Mouse (Mus musculus) hindbrain, embryonic 12.5 days (tissue): ENCODE measurements around the gene Ap5z1. TPM values are rescaled to one million over a fixed set of nuclear protein-coding genes. Genes with fewer than 3 reads are reported as not detected.

Source experiments
- ATAC-seq: fragments of 200-750 bp; cut with Nextera tagmentation; 2 replicates; pipeline ENCODE4 v1.8.0; 2017; ENCODE audit warnings: moderate TSS enrichment; ENCODE audit not compliant: low FRiP score
- H3K27ac ChIP-seq: fragments of 300-500 bp; sonication (generic); 2 replicates; pipeline ENCODE4 v1.5.1; 2016; ENCODE audit warnings: mild to moderate bottlenecking
- H3K27me3 ChIP-seq: fragments of 300-500 bp; sonication (generic); 2 replicates; pipeline ENCODE4 v1.6.1; 2016; ENCODE audit warnings: mild to moderate bottlenecking
- H3K36me3 ChIP-seq: fragments of 300-500 bp; sonication (generic); 2 replicates; pipeline ENCODE4 v1.6.1; 2016; ENCODE audit warnings: mild to moderate bottlenecking
- H3K4me1 ChIP-seq: fragments of 300-500 bp; sonication (generic); 2 replicates; pipeline ENCODE4 v1.6.1; 2016
- H3K4me2 ChIP-seq: fragments of 300-500 bp; sonication (generic); replicated peaks from 2 replicates; pipeline ENCODE4 v1.6.1; 2016; ENCODE audit warnings: mild to moderate bottlenecking
- H3K4me3 ChIP-seq: fragments of 300-500 bp; sonication (generic); 2 replicates; pipeline ENCODE4 v1.5.1; 2016; ENCODE audit warnings: mild to moderate bottlenecking
- H3K9ac ChIP-seq: fragments of 300-500 bp; sonication (generic); 2 replicates; pipeline ENCODE4 v1.6.1; 2016; ENCODE audit warnings: mild to moderate bottlenecking, moderate library complexity
- H3K9me3 ChIP-seq: fragments of 300-500 bp; sonication (generic); replicated peaks from 2 replicates; pipeline ENCODE4 v1.6.1; 2016; ENCODE audit warnings: mild to moderate bottlenecking
- WGBS: fragments of 180-500 bp; shearing (Covaris S2); methylation state at CpG from one replicate; pipeline ENCODE4 v1.1.7; 2016; 5-methylcytosine and 5-hydroxymethylcytosine counted together
- polyA plus RNA-seq: library from polyadenylated mRNA; unstranded; fragments of >200 nt; fragmentation: Nextera tagmentation; extraction: Ambion mirVana; gene quantifications from 2 replicates; pipeline ENCODE4 v1.2.1, GENCODE M21; 2016

Ap5z1 gene
- 14.9 and 15.6 TPM in 2 replicates for polyA plus RNA-seq

DNA sequence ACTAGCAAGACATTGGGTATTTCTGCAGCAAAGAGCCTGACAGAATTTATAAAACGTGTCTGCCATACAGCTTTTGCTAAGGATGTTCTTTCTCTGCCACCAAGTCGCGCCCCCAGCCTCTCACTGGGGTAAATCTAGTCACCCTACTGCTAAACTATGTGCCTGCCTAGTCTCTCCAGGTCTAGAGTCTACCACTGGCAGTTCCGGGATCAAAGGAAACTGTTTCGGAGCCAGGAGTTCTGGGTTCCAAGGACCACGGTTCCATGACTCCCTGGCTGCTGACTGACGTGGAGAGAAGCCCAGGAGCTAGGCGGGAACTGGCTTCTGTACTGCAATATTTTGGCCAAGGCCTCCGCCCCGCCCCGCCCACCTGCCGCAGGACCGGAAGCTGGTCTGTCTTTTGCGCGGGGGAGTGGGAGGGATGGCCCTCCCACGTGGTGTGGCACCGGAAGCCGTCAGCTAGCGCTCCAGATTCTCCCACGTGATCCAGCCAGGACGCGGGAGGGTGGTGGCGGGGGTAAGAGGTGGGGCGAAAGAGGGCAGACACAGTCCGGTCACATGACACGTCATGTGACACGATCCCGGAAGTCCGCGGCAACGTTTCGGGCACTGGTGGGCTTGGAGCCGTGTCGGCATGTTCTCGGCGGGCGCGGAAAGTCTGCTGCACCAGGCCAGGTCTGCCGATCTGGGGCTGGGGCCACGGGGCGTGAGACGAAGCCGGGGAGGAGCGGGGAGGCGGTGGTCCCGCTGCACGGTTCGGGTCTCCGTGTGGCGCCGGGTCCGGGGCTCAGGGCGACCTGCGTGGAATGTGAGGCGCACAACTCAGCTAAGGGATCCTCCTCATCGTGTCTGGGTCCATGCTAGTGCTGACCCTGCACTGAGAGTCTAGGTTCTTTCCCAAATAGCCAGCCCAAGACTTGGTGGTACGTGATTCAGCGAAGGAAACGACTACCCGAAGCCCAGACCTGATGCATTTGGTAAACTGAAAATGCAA, at the start of gene Ap5z1:
TSS of gene Ap5z1 (plus strand) at position 484 of the 994 bp plus-strand sequence.
- ATAC-seq: peak; percentile 89
- WGBS: 2% methylated on average over 60 of the region's 60 CpGs
- peak within 1 kb of the TSS; percentile 85 for H3K27ac ChIP-seq
- H3K27me3 ChIP-seq: no peaks in the 10 kb centered on the region
- peak within 1 kb of the TSS; percentile 80 for H3K9ac ChIP-seq
- peak within 1 kb of the TSS; percentile 61 for H3K4me2 ChIP-seq
- peak within 1 kb of the TSS; percentile 84 for H3K4me3 ChIP-seq
- no peaks in the 10 kb centered on the region for H3K9me3 ChIP-seq
- H3K4me1 ChIP-seq: peaks cover 15% of the 10 kb centered on the region
- peaks cover 20% of the 10 kb centered on the region for H3K36me3 ChIP-seq

DNA sequence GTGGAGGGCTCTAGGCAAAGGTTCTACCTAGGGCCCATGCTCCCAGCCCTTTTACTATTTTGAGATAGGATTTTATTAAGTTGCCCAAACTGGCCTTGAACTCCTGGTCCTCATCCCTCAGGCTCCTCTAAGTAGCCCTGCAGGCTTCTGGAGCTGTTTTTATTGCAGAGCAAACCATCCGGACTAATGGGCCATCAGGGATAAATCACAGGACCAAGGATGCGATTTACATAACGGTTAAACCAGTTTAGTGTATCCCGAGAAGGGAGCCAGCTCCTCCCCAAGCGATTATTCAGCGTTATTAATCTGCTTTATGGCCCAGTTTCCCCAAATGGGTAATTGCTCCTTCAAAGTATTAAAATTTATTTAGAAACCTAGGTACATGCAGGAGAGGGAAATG, 48.3 kb upstream of the Ap5z1 start:
- Histone ChIP-seq H3K9ac (no peak overlapping the region), H3K36me3 (peaks cover 20% of the 10 kb centered on the region), H3K4me1 (peaks cover 45% of the 10 kb centered on the region), H3K4me3 (no peak overlapping the region), H3K9me3 (no peaks in the 10 kb centered on the region), H3K27ac (no peak overlapping the region), H3K27me3 (no peaks in the 10 kb centered on the region), H3K4me2 (no peak overlapping the region)
- WGBS: 66% methylated on average over 6 of the region's 6 CpGs
- ATAC-seq: no peak

DNA sequence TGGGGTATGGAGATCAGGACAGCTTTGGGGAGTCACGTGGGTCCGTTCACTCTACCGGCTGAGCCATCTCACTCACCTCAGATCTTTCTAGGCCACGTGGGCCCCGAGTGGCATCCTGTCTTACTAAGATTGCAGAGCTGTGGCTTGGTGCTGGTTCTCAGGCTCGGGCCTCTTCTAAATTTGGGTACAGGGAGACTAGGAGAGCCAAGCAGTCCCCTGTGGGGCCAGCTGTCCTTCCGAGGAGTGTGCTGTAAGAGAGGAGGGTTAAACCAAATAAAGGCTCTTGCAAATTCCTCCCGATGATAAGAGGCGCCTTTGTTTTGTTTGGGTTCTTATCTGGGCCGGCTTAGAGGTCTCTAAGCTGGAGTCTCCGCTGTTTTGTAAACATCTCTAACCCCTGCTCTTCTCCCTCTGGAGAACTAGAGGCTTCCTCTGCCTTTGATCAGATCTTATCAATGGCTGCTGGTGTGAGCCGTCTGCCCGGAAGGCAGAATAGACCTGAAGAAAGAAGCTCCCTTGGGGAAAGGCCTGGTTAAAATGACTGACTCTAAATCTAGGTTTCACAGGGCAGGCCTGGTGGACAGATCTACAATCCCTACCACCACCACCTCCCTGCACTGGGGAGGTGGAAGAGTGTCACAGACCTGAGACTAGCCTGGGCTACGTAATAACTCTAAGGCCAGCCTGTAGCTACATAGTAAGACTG, 47.5 kb upstream of the Ap5z1 start:
- H3K4me1 ChIP-seq: peaks cover 40% of the 10 kb centered on the region
- H3K27ac ChIP-seq: no peak overlapping the region
- H3K27me3 ChIP-seq: no peaks in the 10 kb centered on the region
- H3K9me3 ChIP-seq: no peaks in the 10 kb centered on the region
- no peak for ATAC-seq
- H3K9ac ChIP-seq: no peak overlapping the region
- peaks cover 26% of the 10 kb centered on the region for H3K36me3 ChIP-seq
- H3K4me3 ChIP-seq: no peak overlapping the region
- 24% methylated on average over 14 of the region's 14 CpGs for WGBS
- no peak overlapping the region for H3K4me2 ChIP-seq

DNA sequence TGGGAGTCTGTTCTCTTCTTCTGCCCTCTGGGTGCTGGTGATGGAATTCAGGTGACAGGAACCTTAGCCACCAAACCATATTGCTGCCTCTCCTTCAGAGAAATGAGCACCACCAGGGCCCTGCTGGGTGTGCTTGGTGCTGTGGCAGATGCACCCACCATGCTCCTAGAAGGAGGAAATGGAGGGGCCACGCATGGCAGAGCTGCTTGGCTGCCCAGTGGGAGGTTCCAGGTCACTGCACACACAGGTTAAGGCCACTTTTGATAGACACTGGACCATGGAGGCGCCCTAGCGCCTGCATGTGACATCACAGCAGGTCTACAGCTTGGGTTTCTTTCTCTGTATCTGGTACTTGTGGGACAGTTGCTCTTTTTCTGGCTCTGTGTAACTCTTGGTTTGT, 46.6 kb upstream of the Ap5z1 start:
- no peak overlapping the region for H3K4me2 ChIP-seq
- ATAC-seq: no peak
- H3K4me1 ChIP-seq: peaks cover 40% of the 10 kb centered on the region
- H3K9ac ChIP-seq: no peak overlapping the region
- H3K9me3 ChIP-seq: no peaks in the 10 kb centered on the region
- H3K4me3 ChIP-seq: no peak overlapping the region
- WGBS: 59% methylated on average over 3 of the region's 3 CpGs
- peaks cover 29% of the 10 kb centered on the region for H3K36me3 ChIP-seq
- H3K27ac ChIP-seq: no peak overlapping the region
- H3K27me3 ChIP-seq: no peaks in the 10 kb centered on the region

DNA sequence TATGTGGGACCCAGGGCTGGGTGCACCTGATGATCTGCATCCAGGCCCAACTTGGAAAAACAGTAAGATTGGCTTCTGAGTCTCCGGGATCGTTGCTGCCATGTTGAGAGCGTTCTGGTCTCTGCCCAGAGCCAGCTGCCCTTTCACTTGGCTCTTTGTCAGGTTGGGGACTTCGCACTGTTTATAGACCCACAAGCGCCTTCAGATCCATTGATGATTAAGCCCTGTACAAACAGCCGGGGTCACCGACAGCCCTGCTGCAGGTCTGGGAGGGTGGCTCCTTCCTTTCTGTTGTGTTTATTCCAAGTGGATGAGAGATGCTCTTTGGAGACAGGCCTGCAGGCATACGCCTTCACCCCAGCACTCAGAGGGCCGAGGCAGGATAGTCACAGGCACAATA, 45.9 kb upstream of the Ap5z1 start:
- no peak for ATAC-seq
- Histone ChIP-seq H3K4me1 (peaks cover 40% of the 10 kb centered on the region), H3K36me3 (peaks cover 31% of the 10 kb centered on the region), H3K27me3 (no peaks in the 10 kb centered on the region), H3K4me3 (no peak overlapping the region), H3K27ac (no peak overlapping the region), H3K9me3 (no peaks in the 10 kb centered on the region), H3K9ac (no peak overlapping the region), H3K4me2 (no peak overlapping the region)
- WGBS: 79% methylated on average over 9 of the region's 9 CpGs

DNA sequence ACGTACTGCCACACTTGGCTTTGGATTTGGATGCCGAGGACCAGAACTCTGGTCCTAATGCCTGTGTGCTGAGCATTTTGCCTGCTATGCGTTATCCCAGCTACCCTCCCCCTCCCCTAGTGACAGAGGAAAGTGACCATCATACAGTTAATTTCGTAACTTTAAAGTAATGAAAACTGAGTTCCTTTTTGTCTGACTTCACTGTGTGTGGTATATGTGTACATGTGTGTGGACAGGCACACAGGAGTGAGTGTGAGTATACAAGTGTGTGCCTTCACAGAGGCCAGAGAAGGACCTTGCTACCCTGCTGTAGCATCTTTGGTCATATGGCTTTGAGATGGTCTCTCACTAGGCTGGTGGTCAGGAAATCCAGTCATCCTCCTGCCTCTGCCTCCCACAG, 45.3 kb upstream of the Ap5z1 start:
- Histone ChIP-seq H3K36me3 (peaks cover 31% of the 10 kb centered on the region), H3K27ac (no peak overlapping the region), H3K9ac (no peak overlapping the region), H3K9me3 (no peaks in the 10 kb centered on the region), H3K4me1 (peaks cover 40% of the 10 kb centered on the region), H3K27me3 (no peaks in the 10 kb centered on the region), H3K4me2 (no peak overlapping the region), H3K4me3 (no peak overlapping the region)
- 98% methylated on average over 4 of the region's 4 CpGs for WGBS
- ATAC-seq: no peak

DNA sequence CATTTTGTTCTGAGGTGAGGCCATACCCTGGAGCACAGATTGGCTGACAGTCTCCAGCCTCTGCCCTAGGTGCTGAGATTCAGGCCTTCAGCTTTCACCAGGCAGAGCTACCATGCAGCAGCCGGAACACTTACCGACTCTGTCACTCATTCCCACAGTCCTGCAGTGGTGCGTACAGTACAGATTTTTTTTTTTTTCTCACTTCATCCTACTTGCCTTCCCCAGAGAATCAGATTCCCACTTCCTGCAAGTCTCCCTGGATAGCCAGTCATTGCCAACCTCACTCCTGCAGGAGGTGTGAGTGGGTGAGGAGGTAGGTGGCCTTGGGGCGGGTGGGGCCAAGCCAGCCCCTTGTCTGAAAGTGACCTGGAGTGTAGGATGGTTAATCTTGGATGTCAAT, 43.4 kb upstream of the Ap5z1 start:
- no peaks in the 10 kb centered on the region for H3K27me3 ChIP-seq
- ATAC-seq: no peak
- no peaks in the 10 kb centered on the region for H3K9me3 ChIP-seq
- WGBS: 99% methylated on average over 4 of the region's 4 CpGs
- peaks cover 31% of the 10 kb centered on the region for H3K36me3 ChIP-seq
- H3K27ac ChIP-seq: no peak overlapping the region
- H3K4me1 ChIP-seq: peaks cover 42% of the 10 kb centered on the region
- H3K4me3 ChIP-seq: no peak overlapping the region
- no peak overlapping the region for H3K4me2 ChIP-seq
- no peak overlapping the region for H3K9ac ChIP-seq

DNA sequence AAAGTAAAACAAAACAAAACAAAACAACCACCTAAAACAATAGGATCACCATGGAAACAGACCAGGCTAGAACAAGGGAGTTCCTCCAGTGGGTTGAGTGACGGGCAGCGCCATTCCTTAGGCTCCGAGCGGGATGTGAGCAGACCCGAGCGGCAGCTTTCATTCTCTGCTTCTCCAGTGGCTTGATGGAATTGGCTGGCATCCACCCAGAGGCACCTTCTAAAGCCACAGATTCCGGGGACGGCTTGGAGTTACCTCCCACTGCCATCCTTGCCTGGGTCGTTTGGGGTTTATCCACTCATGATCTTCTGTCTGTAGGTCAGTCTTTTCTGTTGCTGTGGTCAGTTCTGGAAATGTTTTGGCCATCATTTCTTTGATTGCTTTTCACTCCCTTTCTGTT, 42.8 kb upstream of the Ap5z1 start:
- H3K36me3 ChIP-seq: peaks cover 31% of the 10 kb centered on the region
- WGBS: 83% methylated on average over 9 of the region's 9 CpGs
- ATAC-seq: no peak
- no peak overlapping the region for H3K4me3 ChIP-seq
- H3K27ac ChIP-seq: no peak overlapping the region
- H3K9me3 ChIP-seq: no peaks in the 10 kb centered on the region
- no peak overlapping the region for H3K4me2 ChIP-seq
- H3K27me3 ChIP-seq: no peaks in the 10 kb centered on the region
- no peak overlapping the region for H3K9ac ChIP-seq
- H3K4me1 ChIP-seq: peaks cover 41% of the 10 kb centered on the region

DNA sequence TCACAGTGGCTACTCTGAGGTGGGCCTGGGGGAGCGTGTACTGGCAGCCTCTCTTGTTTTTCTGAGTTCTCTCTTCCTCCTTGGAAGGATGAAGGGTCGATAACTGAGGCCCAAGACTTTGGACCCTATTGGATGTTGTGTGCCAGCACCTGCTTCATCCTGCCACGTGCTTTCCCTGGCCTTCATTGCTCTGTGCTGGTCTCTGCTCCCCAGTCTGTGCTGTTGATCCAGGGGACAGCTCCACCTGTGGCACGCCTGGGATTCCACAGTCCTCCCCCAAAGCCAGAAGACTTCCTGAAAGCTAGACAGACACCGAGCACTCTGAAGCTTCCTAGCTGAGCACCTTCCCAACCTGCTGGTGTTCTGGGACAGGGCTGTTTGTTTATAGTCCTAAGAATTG, 41.9 kb upstream of the Ap5z1 start:
- H3K4me2 ChIP-seq: no peak overlapping the region
- peaks cover 34% of the 10 kb centered on the region for H3K4me1 ChIP-seq
- H3K9ac ChIP-seq: no peak overlapping the region
- 85% methylated on average over 5 of the region's 5 CpGs for WGBS
- H3K27me3 ChIP-seq: no peaks in the 10 kb centered on the region
- no peaks in the 10 kb centered on the region for H3K9me3 ChIP-seq
- H3K27ac ChIP-seq: no peak overlapping the region
- no peak for ATAC-seq
- H3K36me3 ChIP-seq: peaks cover 31% of the 10 kb centered on the region
- no peak overlapping the region for H3K4me3 ChIP-seq

DNA sequence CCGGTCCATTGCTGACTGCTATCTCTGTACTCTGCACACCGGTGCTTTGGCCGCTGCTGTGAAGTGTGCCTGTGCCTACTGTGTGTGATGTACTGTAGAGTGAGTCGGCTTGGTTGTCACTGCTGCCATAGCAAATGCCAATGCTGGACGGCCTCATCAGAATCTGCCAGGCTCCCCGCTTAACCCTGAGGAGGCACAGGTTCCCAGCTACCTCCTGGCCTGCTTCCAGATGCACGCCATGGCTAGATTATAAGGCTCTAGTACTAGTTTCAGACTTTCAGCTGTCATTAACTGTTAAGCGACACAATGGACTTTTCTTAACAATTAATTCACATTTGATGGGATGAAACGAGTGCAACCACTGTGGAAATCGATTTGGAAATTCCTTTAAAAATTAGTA, 40.6 kb upstream of the Ap5z1 start:
- ATAC-seq: no peak
- Histone ChIP-seq H3K27me3 (no peaks in the 10 kb centered on the region), H3K4me2 (no peak overlapping the region), H3K9me3 (no peaks in the 10 kb centered on the region), H3K9ac (no peak overlapping the region), H3K27ac (peak overlapping the region; percentile 40; the same call in 1 of the 2 replicates), H3K4me3 (no peak overlapping the region), H3K36me3 (peaks cover 27% of the 10 kb centered on the region), H3K4me1 (peaks cover 39% of the 10 kb centered on the region)
- 84% methylated on average over 10 of the region's 10 CpGs for WGBS

DNA sequence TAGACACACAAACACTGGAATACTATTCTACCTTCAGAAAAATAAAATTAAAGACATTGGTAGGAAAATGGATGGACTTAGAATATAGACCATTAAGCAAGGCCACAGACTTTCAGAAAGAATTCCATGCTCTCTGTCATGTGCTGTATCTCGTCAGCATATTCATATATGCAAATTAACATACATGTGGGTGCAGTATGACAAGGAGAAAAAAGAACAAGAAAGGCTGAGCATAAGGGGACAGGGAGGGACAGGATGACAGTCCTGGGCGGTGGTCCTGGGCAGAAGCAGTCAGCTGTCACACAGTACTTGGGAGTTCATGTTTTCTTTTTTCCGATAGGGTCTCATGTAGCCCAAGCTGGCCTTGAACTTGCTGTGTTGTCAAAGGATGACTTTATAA, 40.0 kb upstream of the Ap5z1 start:
- no peak overlapping the region for H3K4me2 ChIP-seq
- 46% methylated on average over 3 of the region's 3 CpGs for WGBS
- peaks cover 41% of the 10 kb centered on the region for H3K4me1 ChIP-seq
- H3K9ac ChIP-seq: no peak overlapping the region
- H3K36me3 ChIP-seq: peaks cover 24% of the 10 kb centered on the region
- ATAC-seq: 0 out of 2 replicates have a peak, but pooled peaks have one; percentile 39
- no peak overlapping the region for H3K27ac ChIP-seq
- no peak overlapping the region for H3K4me3 ChIP-seq
- no peaks in the 10 kb centered on the region for H3K27me3 ChIP-seq
- no peaks in the 10 kb centered on the region for H3K9me3 ChIP-seq

DNA sequence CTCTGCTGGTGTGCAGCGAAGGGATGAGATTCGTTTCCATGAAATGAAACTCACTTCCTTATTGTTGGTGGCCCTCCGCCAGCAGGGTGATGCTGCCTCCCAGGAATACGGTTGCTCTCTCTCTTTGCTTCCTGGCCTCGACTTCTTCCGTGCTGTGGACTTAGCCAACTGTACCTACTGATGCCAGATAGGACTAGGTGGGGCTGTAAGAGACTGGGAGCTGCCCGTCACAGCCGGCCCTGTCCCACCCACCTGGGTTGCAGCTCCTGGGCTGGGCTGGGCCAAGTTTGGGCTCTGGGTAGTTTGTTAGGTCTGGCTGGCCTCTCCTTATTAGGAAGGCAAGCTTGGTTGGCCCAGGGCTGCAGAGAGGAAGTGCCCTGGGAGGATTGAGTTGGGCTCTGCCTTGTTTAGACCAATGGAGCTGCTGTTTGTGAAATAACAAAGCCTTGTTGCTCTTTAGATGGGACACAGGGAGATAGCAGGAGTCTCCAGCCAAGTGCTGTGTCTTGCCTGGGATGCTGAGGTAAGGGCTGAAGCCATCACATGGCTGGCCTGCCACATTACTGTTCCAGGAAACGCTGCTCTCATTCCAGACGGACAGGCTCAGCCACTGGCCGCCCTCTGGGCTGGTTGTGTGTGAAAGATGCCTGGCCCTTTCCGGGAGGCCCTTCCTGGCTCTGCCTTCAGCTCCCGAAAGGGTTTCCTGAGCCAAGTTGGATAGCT, 39.0 kb upstream of the Ap5z1 start:
- H3K36me3 ChIP-seq: peaks cover 17% of the 10 kb centered on the region
- no peak overlapping the region for H3K4me3 ChIP-seq
- H3K27me3 ChIP-seq: no peaks in the 10 kb centered on the region
- WGBS: 75% methylated on average over 13 of the region's 13 CpGs
- no peak overlapping the region for H3K4me2 ChIP-seq
- H3K9me3 ChIP-seq: no peaks in the 10 kb centered on the region
- peaks cover 42% of the 10 kb centered on the region for H3K4me1 ChIP-seq
- H3K27ac ChIP-seq: peak overlapping the region; percentile 52
- H3K9ac ChIP-seq: no peak overlapping the region
- no peak for ATAC-seq
